Mouse (Mus musculus) heart, adult 2 months (tissue): ENCODE measurements at regions not wholly inside any gene's neighbourhood (a gene's known extent, or its start where the extent isn't known, plus 50 kb on each side); places are given as distances from the start of the nearest gene placed in this dataset.

Experiments
- CTCF ChIP-seq: fragments of 200-600 bp; IDR thresholded peaks from 2 replicates; pipeline ENCODE4 v1.8.1; 2022; ENCODE audit warnings: antibody characterized with exemption, mild to moderate bottlenecking, moderate library complexity
- POLR2A ChIP-seq: fragments of 200-500 bp; IDR thresholded peaks from 2 replicates; pipeline ENCODE4 v1.6.1; 2011; ENCODE audit warnings: mild to moderate bottlenecking, low read depth, low read length, control low read depth; ENCODE audit not compliant: insufficient read depth

GRCm38 (mm10) chr4:22090536-22090935, 159.4 kb downstream of the Faxc start:
- TF ChIP-seq CTCF (no peak), POLR2A (no peak)
